Mouse (Mus musculus) thymus, postnatal 14 days (tissue): Measurements from ENCODE around the gene Rxrg.

Experiments
- DNase-seq: peaks from one replicate; pipeline ENCODE4 v3.0.0; 2021

Gene Rxrg

DNA sequence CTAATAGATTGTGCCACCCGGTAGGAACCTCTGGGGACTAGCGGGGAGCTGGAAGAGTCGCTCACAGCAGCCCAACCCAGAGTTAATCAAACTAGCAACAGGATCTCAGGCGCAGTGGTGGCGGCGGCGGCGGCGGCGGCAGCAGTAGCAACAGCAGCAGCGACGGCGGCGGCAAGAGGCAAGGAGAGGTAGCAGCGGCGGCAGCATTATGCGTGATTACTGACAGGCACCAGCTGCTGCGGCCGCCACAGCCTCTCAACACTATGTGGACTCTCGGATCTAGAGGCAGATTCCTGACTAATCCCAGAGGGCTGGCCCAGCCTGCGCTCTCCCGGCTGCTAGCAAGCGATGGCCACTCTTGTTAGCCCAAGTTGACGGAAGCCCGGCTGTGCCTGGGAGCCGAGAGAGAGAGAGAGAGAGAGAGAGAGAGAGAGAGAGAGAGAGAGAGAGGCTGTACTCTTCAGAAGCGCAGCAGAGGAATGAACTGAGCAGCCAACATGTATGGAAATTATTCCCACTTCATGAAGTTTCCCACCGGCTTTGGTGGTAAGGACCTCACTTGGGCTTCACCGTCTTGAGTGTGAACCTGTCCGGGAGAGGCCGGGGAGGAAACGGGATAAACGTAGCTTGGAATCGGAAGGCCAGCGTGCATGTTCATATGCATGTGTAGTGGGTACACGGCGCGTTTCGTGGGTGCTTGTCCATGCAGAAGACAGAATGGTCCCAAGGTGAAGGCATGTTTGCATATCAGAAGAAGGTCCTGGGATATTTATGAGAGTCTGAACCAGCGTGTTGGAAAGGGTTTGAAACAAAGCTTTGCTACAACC, at the start of gene Rxrg:
Gene Rxrg (plus strand): TSS at position 130 of the 827 bp plus-strand sequence.
- DNase-seq: peak; percentile 14

GRCm38 (mm10) chr1:167549324-167549723, 48.9 kb upstream of the Rxrg start:
- DNase-seq: no peak

GRCm38 (mm10) chr1:167551601-167552000, 46.6 kb upstream of the Rxrg start:
- peak; percentile 27 for DNase-seq

- DNase-seq: no peak
Observed at GRCm38 (mm10) chr1:167553959-167554526, 44.1 kb upstream of the Rxrg start.

DNA sequence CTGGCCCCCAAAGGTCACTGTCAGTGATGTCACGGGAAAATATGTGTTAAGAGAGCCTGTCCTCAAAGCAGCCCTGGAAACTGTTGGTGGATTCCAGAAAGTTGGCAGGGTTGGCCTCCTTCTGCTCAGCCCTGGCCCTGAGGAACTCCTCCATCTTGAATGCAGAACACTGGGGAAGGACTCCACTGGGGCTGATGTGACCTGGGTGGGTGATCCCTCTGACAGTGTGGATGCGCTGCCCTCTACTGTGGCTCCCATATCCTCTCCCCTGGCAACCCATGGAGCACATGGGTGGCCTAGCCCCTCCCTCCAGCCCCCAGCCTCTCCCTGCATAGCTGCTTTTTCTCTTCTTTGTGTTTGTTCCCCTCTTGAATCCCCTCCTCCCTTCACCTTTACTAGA, 31.6 kb upstream of the Rxrg start:
- no peak for DNase-seq

- DNase-seq: no peak
Observed at GRCm38 (mm10) chr1:167579131-167579530, 19.1 kb upstream of the Rxrg start.

GRCm38 (mm10) chr1:167583195-167583594, 15.0 kb upstream of the Rxrg start:
- DNase-seq: no peak

- DNase-seq: no peak
Observed at GRCm38 (mm10) chr1:167583888-167584287, 14.3 kb upstream of the Rxrg start.

- no peak for DNase-seq
Observed at GRCm38 (mm10) chr1:167588747-167589558, 9.2 kb upstream of the Rxrg start.

GRCm38 (mm10) chr1:167592175-167592574, 6.0 kb upstream of the Rxrg start:
- DNase-seq: no peak

DNA sequence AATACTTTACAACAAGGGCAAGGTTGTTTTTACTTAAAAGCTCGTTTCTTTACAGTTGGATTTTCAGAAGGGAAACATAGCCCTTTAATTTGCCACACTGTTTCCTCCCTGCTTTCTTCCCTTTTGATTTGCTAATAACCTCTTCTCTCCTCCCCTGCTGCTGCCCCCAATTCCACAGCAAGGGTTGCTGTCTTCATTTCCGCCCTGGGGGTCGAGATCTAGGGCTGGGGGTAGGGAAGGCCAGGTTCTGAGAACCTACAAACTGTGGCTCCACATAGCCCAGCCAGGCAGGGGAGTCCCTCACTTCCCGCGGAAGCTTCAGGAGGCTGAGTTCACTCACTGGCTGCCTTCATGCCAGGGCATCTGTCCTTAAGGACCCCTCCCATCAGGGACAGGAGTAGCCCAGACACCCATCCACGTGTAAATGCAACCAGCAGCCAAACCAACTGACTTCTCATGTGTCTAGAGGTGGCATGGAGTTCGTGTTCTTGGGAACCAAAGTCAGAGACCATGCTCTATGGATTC, 1.1 kb downstream of the Rxrg start:
- DNase-seq: no peak

DNA sequence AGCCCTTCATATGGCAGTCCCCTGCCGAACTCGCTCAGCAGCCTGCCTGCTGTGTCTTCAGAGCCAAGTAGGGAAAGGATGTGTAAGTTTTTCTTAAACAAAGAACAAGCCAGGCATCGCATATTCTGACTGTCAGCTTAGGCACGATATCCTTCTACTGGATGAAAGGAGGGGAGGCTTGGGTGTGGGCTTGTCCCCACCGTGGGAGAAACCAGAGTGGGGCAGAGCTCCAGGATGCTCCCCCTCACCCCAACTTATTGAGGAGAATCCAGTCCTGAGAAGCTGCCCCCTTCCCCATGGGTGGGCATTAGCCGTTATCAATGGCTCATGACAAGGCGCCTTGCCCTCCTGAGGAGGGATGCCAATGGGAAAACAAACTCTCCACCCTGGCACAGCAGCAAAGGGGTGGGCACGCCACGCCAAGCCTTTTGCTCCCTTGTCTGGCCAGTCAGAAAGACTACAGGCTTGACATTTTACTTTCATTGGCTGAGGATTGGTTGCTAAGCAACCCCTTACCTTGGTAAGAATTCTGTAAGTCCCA, 10.1 kb downstream of the Rxrg start:
- no peak for DNase-seq

- DNase-seq: no peak
Observed at GRCm38 (mm10) chr1:167617131-167617530, 18.9 kb downstream of the Rxrg start.

DNA sequence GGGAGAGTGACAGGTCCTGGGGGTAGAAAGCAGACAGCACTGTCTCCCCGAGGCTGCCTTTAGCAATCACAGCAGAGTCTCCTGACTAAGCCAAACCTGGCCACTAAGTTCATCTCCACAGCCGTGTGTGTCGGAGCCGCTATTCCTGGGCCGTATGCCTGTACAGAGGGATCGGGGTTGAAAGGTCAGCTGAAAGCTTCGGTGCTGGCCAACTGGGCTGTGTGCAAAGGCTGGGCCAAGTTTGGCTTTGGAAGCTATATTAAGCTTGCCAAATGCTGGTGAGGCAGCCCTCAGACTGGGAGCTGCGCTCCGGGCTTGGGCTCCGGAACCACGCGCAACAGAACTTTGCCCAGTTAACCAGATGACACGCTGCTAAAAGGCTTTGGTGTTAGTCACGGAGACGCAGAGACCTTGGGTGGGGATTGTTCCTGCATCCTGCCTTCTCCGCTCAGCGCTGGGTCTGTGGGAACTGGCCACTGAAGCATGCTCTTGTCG, 19.9 kb downstream of the Rxrg start:
- no peak for DNase-seq

- DNase-seq: no peak
Observed at GRCm38 (mm10) chr1:167620206-167620795, 22.1 kb downstream of the Rxrg start.

- no peak for DNase-seq
Observed at GRCm38 (mm10) chr1:167625098-167625497, 26.9 kb downstream of the Rxrg start.

DNA sequence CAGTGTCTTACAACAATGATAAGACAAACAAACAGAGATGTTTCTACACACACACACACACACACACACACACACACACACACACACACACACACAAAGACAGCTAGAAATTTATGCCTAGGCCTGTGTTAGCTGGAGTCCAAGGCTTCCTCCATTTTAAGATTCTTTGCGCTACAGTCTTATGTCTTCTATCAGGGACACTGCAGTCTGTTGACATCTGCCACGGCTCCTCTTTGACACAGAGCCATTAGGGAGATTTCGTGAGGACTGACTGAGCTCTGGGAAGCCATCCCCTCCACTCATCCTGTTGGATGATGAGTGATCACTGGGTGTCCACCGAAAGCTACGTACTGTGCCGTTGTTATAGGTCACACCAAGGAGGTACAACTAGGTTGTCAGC, 33.6 kb downstream of the Rxrg start:
- DNase-seq: no peak

DNA sequence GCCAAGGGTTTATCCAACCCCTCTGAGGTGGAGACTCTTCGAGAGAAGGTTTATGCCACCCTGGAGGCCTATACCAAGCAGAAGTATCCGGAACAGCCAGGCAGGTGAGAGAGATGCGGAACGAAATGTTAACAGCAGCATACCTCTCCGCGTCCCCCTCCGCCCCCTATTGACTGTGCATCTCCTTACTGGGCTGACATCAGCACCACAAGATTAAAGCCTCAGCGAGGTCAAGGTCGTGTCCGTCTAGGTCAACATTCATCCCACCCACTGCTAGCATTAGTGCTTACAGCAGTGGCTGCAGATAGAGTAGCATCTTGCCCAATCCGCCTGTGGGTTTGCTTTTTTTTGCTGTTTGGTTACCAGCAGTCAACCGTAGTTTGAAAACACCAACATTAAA, 37.5 kb downstream of the Rxrg start:
- no peak for DNase-seq

GRCm38 (mm10) chr1:167636948-167637347, 38.8 kb downstream of the Rxrg start:
- peak; percentile 45 for DNase-seq

GRCm38 (mm10) chr1:167638053-167638452, 39.9 kb downstream of the Rxrg start:
- DNase-seq: peak; percentile 31

DNA sequence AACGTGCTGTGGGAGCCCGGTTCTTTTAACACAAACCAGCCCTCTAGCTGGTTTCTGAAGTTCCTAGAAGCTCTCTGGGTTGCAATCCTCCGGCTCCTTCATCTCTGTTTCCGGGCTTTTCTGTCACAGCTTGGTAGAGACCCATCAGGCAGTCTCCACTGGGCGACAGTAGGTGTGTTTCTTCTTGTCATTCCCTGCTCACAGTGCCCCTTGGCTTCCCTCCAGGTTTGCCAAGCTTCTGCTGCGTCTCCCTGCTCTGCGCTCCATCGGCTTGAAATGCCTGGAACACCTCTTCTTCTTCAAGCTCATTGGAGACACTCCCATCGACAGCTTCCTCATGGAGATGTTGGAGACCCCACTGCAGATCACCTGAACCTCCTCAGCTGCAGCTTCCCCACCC, 40.7 kb downstream of the Rxrg start:
- DNase-seq: no peak

DNA sequence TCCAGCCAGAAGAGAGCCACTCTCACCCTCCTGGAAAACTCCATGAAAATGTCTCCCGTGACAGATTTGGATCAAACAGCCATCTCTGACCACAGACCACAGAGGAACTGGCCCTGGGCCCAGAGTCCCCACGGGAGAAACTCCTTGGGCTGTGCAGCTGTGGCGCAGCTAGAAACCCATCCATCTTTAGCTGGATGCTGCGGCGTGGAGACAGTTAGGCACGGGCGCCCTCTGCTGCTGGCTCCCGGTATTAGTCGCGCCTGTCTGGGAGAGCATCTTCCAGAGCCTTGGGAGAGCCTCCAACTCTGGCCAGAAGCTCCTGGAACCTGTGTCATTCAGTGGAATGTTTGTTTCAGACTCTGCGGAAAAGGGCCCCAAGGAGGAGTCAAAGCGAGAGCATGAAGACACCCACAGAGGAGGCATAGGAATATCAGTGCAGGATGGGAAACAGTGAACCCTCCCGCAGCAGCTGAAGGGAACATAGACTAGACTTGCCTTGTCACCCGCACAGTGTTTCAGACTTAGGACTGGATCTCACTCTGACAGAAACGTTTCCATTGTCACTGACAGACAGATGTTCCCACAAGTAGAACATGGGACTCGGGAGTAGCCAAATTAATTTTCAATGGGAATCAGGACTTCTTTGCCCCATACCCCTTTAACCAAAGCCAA, 46.8 kb downstream of the Rxrg start:
- peak; percentile 54 for DNase-seq
